Mouse (Mus musculus) retina, embryonic 14.5 days (tissue): ENCODE measurements around the gene 2810408A11Rik.

Experiments
- DNase-seq: peaks from one replicate; pipeline ENCODE4 v3.0.0-alpha.2; 2015; ENCODE audit warnings: low spot score

2810408A11Rik gene

GRCm38 (mm10) chr11:69912716-69913530 lies 12.1 kb upstream of the 2810408A11Rik start:
- no peak for DNase-seq

- no peak for DNase-seq
Observed at GRCm38 (mm10) chr11:69911701-69912100, 10.9 kb upstream of the 2810408A11Rik start.

GRCm38 (mm10) chr11:69910781-69911560 lies 10.2 kb upstream of the 2810408A11Rik start:
- no peak for DNase-seq

GRCm38 (mm10) chr11:69910177-69910576 lies 9.4 kb upstream of the 2810408A11Rik start:
- no peak for DNase-seq

GRCm38 (mm10) chr11:69909174-69909573 lies 8.4 kb upstream of the 2810408A11Rik start:
- no peak for DNase-seq

- no peak for DNase-seq
Observed at GRCm38 (mm10) chr11:69908645-69909044, 7.9 kb upstream of the 2810408A11Rik start.

GRCm38 (mm10) chr11:69904311-69904710 lies 3.5 kb upstream of the 2810408A11Rik start:
- no peak for DNase-seq

GRCm38 (mm10) chr11:69902972-69903371 lies 2.2 kb upstream of the 2810408A11Rik start:
- DNase-seq = no peak

GRCm38 (mm10) chr11:69901993-69902392 lies 1.2 kb upstream of the 2810408A11Rik start:
- DNase-seq = no peak

GRCm38 (mm10) chr11:69901406-69901846 lies 639 bp upstream of the 2810408A11Rik start:
- peak; percentile 98 for DNase-seq

GRCm38 (mm10) chr11:69899870-69900269 lies 917 bp downstream of the 2810408A11Rik start:
- no peak for DNase-seq

- DNase-seq = no peak
Observed at GRCm38 (mm10) chr11:69895291-69895690, 5.5 kb downstream of the 2810408A11Rik start, which contains the start of gene Acap1. TSS of gene Acap1 (minus strand) at chr11:69895539.

- no peak for DNase-seq
Observed at GRCm38 (mm10) chr11:69894671-69895070, 6.1 kb downstream of the 2810408A11Rik start.

- DNase-seq = no peak
Observed at GRCm38 (mm10) chr11:69891482-69891881, 9.3 kb downstream of the 2810408A11Rik start.

GRCm38 (mm10) chr11:69886907-69887635 lies 13.7 kb downstream of the 2810408A11Rik start:
- no peak for DNase-seq

GRCm38 (mm10) chr11:69884663-69885062 lies 16.1 kb downstream of the 2810408A11Rik start:
- no peak for DNase-seq

GRCm38 (mm10) chr11:69884240-69884639 lies 16.5 kb downstream of the 2810408A11Rik start:
- DNase-seq = no peak

- DNase-seq = no peak
Observed at GRCm38 (mm10) chr11:69883527-69884151, 17.1 kb downstream of the 2810408A11Rik start.

GRCm38 (mm10) chr11:69883066-69883465 lies 17.7 kb downstream of the 2810408A11Rik start:
- peak; percentile 53 for DNase-seq

GRCm38 (mm10) chr11:69881787-69882670 lies 18.8 kb downstream of the 2810408A11Rik start:
- DNase-seq = no peak
